Mouse (Mus musculus) limb, embryonic 10.5 days (tissue): ENCODE data around the gene Slc35g2. TPM values are rescaled to one million over a fixed set of nuclear protein-coding genes. Genes with fewer than 3 reads are reported as not detected.
A peak's percentile ranks its signal among the peaks of the same experiment; 100 is the strongest.

ENCODE experiments used
- DNase-seq: peaks from one replicate; pipeline ENCODE4 v3.0.0-alpha.2; 2017; ENCODE audit warnings: low spot score
- H3K27ac ChIP-seq: fragments of 300-500 bp; sonication (generic); 2 replicates; pipeline ENCODE4 v1.5.1; 2016; ENCODE audit warnings: mild to moderate bottlenecking
- H3K27me3 ChIP-seq: fragments of 300-500 bp; sonication (generic); 2 replicates; pipeline ENCODE4 v1.6.1; 2016; ENCODE audit warnings: low read depth, mild to moderate bottlenecking; ENCODE audit not compliant: poor library complexity, severe bottlenecking
- H3K36me3 ChIP-seq: fragments of 300-500 bp; sonication (generic); 2 replicates; pipeline ENCODE4 v1.6.1; 2016; ENCODE audit warnings: mild to moderate bottlenecking, moderate library complexity
- H3K4me1 ChIP-seq: fragments of 300-500 bp; sonication (generic); 2 replicates; pipeline ENCODE4 v1.6.1; 2016
- H3K4me3 ChIP-seq: fragments of 300-500 bp; sonication (generic); 2 replicates; pipeline ENCODE4 v1.5.1; 2016; ENCODE audit warnings: mild to moderate bottlenecking, moderate library complexity
- H3K9me3 ChIP-seq: fragments of 300-500 bp; sonication (generic); replicated peaks from 2 replicates; pipeline ENCODE4 v1.6.1; 2016; ENCODE audit warnings: mild to moderate bottlenecking
- WGBS: fragments of 180-500 bp; shearing (Covaris S2); methylation state at CpG from one replicate; pipeline ENCODE4 v1.1.7; 2016; 5-methylcytosine and 5-hydroxymethylcytosine counted together
- polyA plus RNA-seq: library from polyadenylated mRNA; unstranded; fragments of >200 nt; fragmentation: Nextera tagmentation; extraction: Ambion mirVana; gene quantifications from 2 replicates; pipeline ENCODE4 v1.2.1, GENCODE M21; 2016

Gene Slc35g2
- polyA plus RNA-seq, 1 experiment from 2014 or later = 3.4 TPM

GRCm38 (mm10) chr9:100581543-100582492 lies 10.9 kb upstream of the Slc35g2 start:
- no peaks in the 10 kb centered on the region for H3K36me3 ChIP-seq
- H3K4me3 ChIP-seq = no peak overlapping the region
- no peak for DNase-seq
- peaks cover 10% of the 10 kb centered on the region for H3K4me1 ChIP-seq
- H3K27me3 ChIP-seq = no peaks in the 10 kb centered on the region
- 50% methylated on average over 13 of the region's 13 CpGs for WGBS
- H3K9me3 ChIP-seq = no peaks in the 10 kb centered on the region
- H3K27ac ChIP-seq = peak overlapping the region; percentile 44; the same call in 1 of the 2 replicates

DNA sequence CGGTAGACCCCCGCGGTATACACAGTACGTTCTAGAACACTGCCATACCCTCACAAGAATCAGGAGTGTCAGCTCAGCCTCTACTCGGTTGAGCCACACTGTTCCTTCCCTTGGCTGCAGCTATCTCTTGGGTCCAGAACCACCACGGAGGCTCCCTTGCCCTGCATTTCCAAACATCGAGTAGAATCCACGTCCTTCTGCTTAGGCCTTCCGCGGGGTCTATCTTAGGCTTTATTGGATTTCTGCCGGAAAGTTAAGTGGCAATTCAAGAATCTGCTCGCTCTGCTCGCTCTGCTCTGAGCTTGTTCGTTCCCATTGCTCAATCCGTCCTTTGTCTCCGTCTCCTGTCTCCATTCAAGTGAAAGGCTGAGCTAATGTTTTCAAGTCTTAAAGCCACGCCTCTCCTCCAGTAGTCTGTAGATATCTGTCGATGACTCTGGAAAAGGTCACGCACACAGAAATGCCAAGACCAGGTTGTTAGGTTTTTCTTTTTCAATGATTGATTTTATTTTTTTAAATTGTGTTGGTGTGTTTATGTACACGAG lies 9.4 kb upstream of the Slc35g2 start:
- H3K27ac ChIP-seq = no peak overlapping the region
- 78% methylated on average over 20 of the region's 20 CpGs for WGBS

DNA sequence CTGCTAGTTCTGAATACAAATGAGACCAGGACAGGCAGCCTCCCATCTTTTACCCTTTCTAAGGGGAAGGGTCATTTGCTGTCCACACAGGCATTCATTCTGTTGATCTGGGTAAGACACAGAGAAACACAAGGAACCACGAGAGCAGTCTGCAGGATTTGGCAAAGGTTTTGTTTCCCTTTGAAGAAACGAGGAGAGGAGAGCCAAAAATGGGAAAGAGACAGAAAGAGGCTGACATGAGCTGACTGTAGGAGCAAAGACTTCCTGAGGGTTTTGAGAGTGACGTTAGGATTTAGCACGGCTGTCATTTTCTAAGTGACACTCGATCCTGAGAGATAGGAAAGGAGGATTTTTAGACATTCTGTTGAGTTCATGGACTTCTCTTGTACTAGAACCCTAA lies 3.1 kb upstream of the Slc35g2 start:
- Histone ChIP-seq H3K4me3 (no peak overlapping the region), H3K36me3 (no peaks in the 10 kb centered on the region), H3K27ac (no peak overlapping the region), H3K4me1 (peaks cover 19% of the 10 kb centered on the region), H3K27me3 (peaks cover 17% of the 10 kb centered on the region), H3K9me3 (no peaks in the 10 kb centered on the region)
- DNase-seq = no peak
- 71% methylated on average over 5 of the region's 5 CpGs for WGBS

More for the DNA sequence above, 9.4 kb upstream of the Slc35g2 start:
- Histone ChIP-seq H3K9me3 (no peaks in the 10 kb centered on the region), H3K27me3 (no peaks in the 10 kb centered on the region), H3K4me3 (no peak overlapping the region), H3K36me3 (no peaks in the 10 kb centered on the region), H3K4me1 (peaks cover 10% of the 10 kb centered on the region)
- no peak for DNase-seq

- H3K36me3 ChIP-seq = no peaks in the 10 kb centered on the region
- no peak for DNase-seq
- H3K27me3 ChIP-seq = peaks cover 23% of the 10 kb centered on the region
- H3K4me3 ChIP-seq = no peak overlapping the region
- H3K9me3 ChIP-seq = no peaks in the 10 kb centered on the region
- H3K4me1 ChIP-seq = peaks cover 19% of the 10 kb centered on the region
- 79% methylated on average over 2 of the region's 2 CpGs for WGBS
- H3K27ac ChIP-seq = no peak overlapping the region
These were observed 2.4 kb upstream of the Slc35g2 start for GRCm38 (mm10) chr9:100573300-100573699.

- no peak overlapping the region for H3K27ac ChIP-seq
- H3K4me3 ChIP-seq = peak overlapping the region; percentile 78
- DNase-seq = no peak
- peaks cover 19% of the 10 kb centered on the region for H3K4me1 ChIP-seq
- H3K9me3 ChIP-seq = no peaks in the 10 kb centered on the region
- peaks cover 23% of the 10 kb centered on the region for H3K27me3 ChIP-seq
- no peaks in the 10 kb centered on the region for H3K36me3 ChIP-seq
- 67% methylated on average over 1 of the region's 1 CpGs for WGBS
These were observed 621 bp upstream of the Slc35g2 start for GRCm38 (mm10) chr9:100571511-100571910.

- peak; percentile 57 for DNase-seq
- Histone ChIP-seq H3K27me3 (peaks cover 23% of the 10 kb centered on the region), H3K27ac (peak overlapping the region; percentile 83), H3K4me3 (peak overlapping the region; percentile 78), H3K4me1 (peaks cover 19% of the 10 kb centered on the region), H3K36me3 (no peaks in the 10 kb centered on the region), H3K9me3 (no peaks in the 10 kb centered on the region)
- 10% methylated on average over 32 of the region's 32 CpGs for WGBS
These were observed 878 bp downstream of the Slc35g2 start for GRCm38 (mm10) chr9:100569798-100570625.

DNA sequence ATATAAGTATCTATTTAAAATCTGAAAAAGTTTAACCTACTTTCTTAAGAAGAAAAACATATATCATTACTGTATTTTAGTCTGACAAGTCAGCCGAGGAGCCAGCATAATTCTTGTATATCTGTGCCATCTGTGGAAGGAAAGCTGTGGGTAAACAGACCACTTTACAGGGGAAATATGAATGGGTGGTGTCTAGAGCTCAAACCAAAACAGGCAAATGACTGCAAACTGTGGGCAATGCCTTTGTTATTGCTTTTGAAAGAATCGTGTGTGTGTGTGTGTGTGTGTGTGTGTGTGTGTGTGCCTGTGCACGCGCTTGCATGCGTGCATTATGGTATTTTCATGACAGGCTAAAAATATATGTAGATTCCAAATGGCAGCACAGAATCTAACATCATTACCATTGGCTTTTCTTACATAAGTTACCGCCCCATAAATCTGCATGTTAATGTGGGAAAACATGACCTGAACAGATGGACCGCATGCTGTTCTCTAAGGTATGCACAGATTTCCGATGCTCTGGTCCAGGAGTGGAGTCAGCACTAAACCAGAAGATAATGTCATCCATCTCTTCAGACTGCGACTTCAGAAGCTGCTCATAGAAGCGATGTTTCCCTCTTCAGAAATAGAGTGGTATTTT lies 10.5 kb downstream of the Slc35g2 start:
- WGBS = 88% methylated on average over 10 of the region's 10 CpGs

GRCm38 (mm10) chr9:100558991-100559390 lies 11.9 kb downstream of the Slc35g2 start:
- Histone ChIP-seq H3K4me1 (no peaks in the 10 kb centered on the region), H3K9me3 (no peaks in the 10 kb centered on the region), H3K27me3 (no peaks in the 10 kb centered on the region), H3K36me3 (no peaks in the 10 kb centered on the region), H3K4me3 (no peak overlapping the region), H3K27ac (no peak overlapping the region)
- DNase-seq = no peak

More for the DNA sequence above, 10.5 kb downstream of the Slc35g2 start:
- H3K27me3 ChIP-seq = no peaks in the 10 kb centered on the region
- H3K4me3 ChIP-seq = no peak overlapping the region
- no peaks in the 10 kb centered on the region for H3K36me3 ChIP-seq
- no peaks in the 10 kb centered on the region for H3K9me3 ChIP-seq
- no peaks in the 10 kb centered on the region for H3K4me1 ChIP-seq
- DNase-seq = no peak
- no peak overlapping the region for H3K27ac ChIP-seq

DNA sequence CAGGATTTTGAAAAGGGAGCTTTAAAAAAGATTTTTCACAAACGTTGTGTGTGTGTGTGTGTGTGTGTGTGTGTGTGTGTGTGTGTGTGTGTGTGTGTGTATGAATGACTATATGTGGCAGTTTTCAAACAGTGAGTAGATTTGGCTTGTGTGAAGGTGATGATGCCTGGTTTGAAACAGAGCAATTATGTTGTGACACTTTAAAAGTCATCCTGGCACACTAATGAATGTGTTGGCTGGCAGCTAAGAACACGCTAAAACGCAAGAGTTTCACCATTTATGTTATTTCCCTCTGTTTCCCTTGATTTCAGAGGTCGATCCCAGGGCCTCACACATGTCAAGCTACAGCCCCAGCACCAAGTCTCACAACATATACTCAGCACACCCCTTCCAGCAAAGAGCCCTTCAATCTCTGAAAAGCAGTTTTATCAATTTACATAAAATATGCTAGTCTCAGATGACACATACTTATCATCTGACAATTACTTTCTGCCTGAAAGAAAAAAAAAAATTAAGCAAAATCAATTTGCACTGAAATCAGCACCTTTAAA lies 12.8 kb downstream of the Slc35g2 start:
- H3K9me3 ChIP-seq = no peaks in the 10 kb centered on the region
- no peak overlapping the region for H3K4me3 ChIP-seq
- H3K36me3 ChIP-seq = no peaks in the 10 kb centered on the region
- no peak for DNase-seq
- H3K27me3 ChIP-seq = no peaks in the 10 kb centered on the region
- H3K4me1 ChIP-seq = no peaks in the 10 kb centered on the region
- no peak overlapping the region for H3K27ac ChIP-seq
- 79% methylated on average over 4 of the region's 4 CpGs for WGBS

DNA sequence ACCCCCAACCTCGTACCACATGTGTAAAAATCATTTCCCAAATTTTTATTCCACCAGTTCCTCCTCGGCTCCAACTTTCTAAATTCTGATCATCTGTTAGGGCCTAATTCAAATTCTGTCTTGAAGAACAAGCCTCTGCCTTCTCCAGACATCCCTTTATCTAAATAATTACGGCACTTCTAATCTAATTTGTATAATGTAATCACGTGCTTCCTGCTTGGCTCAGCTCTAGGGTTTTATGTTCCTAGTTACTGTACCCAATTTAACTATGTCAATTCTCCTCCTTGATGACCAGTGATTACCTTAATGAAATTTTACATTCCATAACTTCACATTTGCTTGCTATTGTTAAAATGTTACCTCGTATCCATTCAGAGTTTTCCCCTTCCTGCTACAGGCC lies 15.2 kb downstream of the Slc35g2 start:
- Histone ChIP-seq H3K27me3 (no peaks in the 10 kb centered on the region), H3K4me3 (no peak overlapping the region), H3K36me3 (no peaks in the 10 kb centered on the region), H3K4me1 (no peaks in the 10 kb centered on the region), H3K9me3 (no peaks in the 10 kb centered on the region), H3K27ac (no peak overlapping the region)
- DNase-seq = no peak
- WGBS = 84% methylated on average over 5 of the region's 5 CpGs

- WGBS = 86% methylated on average over 2 of the region's 2 CpGs
- no peak overlapping the region for H3K27ac ChIP-seq
- H3K4me1 ChIP-seq = peaks cover 19% of the 10 kb centered on the region
- H3K36me3 ChIP-seq = peaks cover 7% of the 10 kb centered on the region
- H3K9me3 ChIP-seq = no peaks in the 10 kb centered on the region; the same call in 1 of the 2 replicates
- H3K4me3 ChIP-seq = no peak overlapping the region
- H3K27me3 ChIP-seq = no peaks in the 10 kb centered on the region
- DNase-seq = no peak
These were observed 22.6 kb downstream of the Slc35g2 start for GRCm38 (mm10) chr9:100548313-100548712.

DNA sequence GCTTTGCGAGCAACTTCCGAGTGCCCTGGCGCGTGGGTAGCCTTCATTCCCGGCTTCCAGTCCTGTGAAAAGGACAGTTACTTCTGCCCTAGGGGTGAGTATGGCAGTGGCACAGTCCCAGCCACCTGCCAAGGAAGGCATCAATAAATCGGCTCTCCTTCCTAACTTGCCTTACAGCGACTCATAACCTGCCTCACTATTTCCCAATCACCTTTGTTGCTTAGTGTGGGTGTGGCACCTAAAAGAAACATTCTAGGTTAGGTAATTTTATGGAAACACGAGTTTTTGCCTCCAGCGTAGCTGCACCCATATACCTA lies 24.3 kb downstream of the Slc35g2 start:
- Histone ChIP-seq H3K4me3 (peak overlapping the region; percentile 96), H3K27me3 (no peaks in the 10 kb centered on the region), H3K27ac (peak overlapping the region; percentile 98), H3K36me3 (peaks cover 7% of the 10 kb centered on the region), H3K4me1 (peaks cover 19% of the 10 kb centered on the region), H3K9me3 (no peaks in the 10 kb centered on the region; the same call in 1 of the 2 replicates)
- WGBS = 14% methylated on average over 9 of the region's 9 CpGs
- no peak for DNase-seq
